Mouse (Mus musculus) spleen, postnatal 4 days (tissue): Measurements from ENCODE around the gene Srms.

Experiments
- DNase-seq, 2 experiments: peaks; one replicate each; pipeline ENCODE4 v3.0.0; 2022; ENCODE audit warnings: low spot score in 2 of 2

Srms gene

GRCm38 (mm10) chr2:181166469-181166868, 46.5 kb downstream of the Srms start:
- DNase-seq: no peak

DNA sequence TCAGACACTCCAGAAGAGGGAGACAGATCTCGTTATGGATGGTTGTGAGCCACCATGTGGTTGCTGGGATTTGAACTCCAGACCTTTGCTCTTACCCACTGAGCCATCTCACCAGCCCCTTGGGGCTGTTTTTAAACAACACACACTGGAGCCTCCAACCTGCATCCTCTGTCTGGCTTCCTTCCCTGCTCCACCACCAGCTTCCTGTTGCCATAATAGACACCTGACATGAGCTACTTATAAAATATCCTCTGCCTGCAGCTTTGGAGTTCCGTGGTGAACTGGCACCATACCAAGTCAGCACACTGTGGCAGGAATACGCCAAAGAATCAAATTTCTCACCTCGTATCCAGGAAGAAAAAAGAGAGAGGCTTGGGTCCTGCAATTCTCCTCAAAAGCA, 52.2 kb downstream of the Srms start:
- no peak for DNase-seq

GRCm38 (mm10) chr2:181159771-181160170, 53.2 kb downstream of the Srms start:
- no peak for DNase-seq

- no peak for DNase-seq
Observed at GRCm38 (mm10) chr2:181159091-181159514, 53.9 kb downstream of the Srms start.

DNA sequence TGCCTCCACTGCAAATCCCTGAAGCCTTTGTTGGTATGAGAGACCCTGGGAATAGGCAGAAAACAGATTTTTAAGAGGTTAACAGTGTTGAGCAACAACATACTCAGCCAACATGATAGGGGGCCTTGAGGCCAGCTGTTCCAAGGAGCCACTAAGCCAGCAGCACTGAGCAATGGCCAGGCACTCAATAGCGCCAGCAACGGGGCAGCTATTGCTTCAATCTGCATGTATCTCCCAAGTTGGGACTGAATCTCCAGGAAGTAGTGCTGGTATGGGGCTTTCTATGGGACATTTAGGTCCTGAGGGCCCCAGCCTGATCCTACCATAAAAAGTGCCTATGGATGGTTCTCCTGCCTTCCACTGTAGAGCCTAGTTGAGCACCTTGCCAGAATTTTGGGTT, 54.5 kb downstream of the Srms start:
- DNase-seq: no peak

GRCm38 (mm10) chr2:181157716-181158302, 55.2 kb downstream of the Srms start:
- DNase-seq: no peak

GRCm38 (mm10) chr2:181157180-181157579, 55.8 kb downstream of the Srms start:
- no peak for DNase-seq

GRCm38 (mm10) chr2:181156248-181157121, 56.5 kb downstream of the Srms start, which contains the start of gene Eef1a2:
Eef1a2 (minus strand) TSS chr2:181157014.
- DNase-seq: no peak

GRCm38 (mm10) chr2:181155801-181156200, 57.2 kb downstream of the Srms start:
- DNase-seq: no peak
